Mouse (Mus musculus) hindbrain, embryonic 16.5 days (tissue): ENCODE measurements around the gene Abca17. TPM values are rescaled to one million over a fixed set of nuclear protein-coding genes. Genes with fewer than 3 reads are reported as not detected.

ENCODE experiments used
- ATAC-seq: fragments of 200-750 bp; cut with Nextera tagmentation; 2 replicates; pipeline ENCODE4 v1.8.0; 2017; ENCODE audit warnings: moderate TSS enrichment, moderate library complexity
- H3K27ac ChIP-seq: fragments of 300-500 bp; sonication (generic); 2 replicates; pipeline ENCODE4 v1.5.1; 2014; ENCODE audit warnings: low read depth, mild to moderate bottlenecking, control low read depth, low read length, moderate library complexity
- H3K27me3 ChIP-seq: fragments of 300-500 bp; sonication (generic); replicated peaks from 2 replicates; pipeline ENCODE4 v1.6.1; 2014; ENCODE audit warnings: low read length; ENCODE audit not compliant: control insufficient read depth, insufficient read depth
- H3K36me3 ChIP-seq: fragments of 300-500 bp; sonication (generic); 2 replicates; pipeline ENCODE4 v1.6.1; 2014; ENCODE audit warnings: mild to moderate bottlenecking, low read length, moderate library complexity, mixed read lengths; ENCODE audit not compliant: control insufficient read depth, insufficient read depth
- H3K4me1 ChIP-seq: fragments of 300-500 bp; sonication (generic); 2 replicates; pipeline ENCODE4 v1.6.1; 2014; ENCODE audit warnings: low read depth, low read length; ENCODE audit not compliant: control insufficient read depth, insufficient read depth
- H3K4me2 ChIP-seq: fragments of 300-500 bp; sonication (generic); 2 replicates; pipeline ENCODE4 v1.6.1; 2014; ENCODE audit warnings: mild to moderate bottlenecking, low read length, control low read depth, moderate library complexity
- H3K4me3 ChIP-seq: fragments of 300-500 bp; sonication (generic); 2 replicates; pipeline ENCODE4 v1.5.1; 2014; ENCODE audit warnings: mild to moderate bottlenecking, low read length, control low read depth, moderate library complexity
- H3K9ac ChIP-seq: fragments of 300-500 bp; sonication (generic); 2 replicates; pipeline ENCODE4 v1.6.1; 2014; ENCODE audit warnings: low read depth, mild to moderate bottlenecking, control low read depth, low read length, moderate library complexity
- H3K9me3 ChIP-seq: fragments of 300-500 bp; sonication (generic); 2 replicates; pipeline ENCODE4 v1.6.1; 2014; ENCODE audit warnings: mild to moderate bottlenecking, low read length, moderate library complexity; ENCODE audit not compliant: control insufficient read depth
- WGBS: fragments of 180-500 bp; shearing (Covaris S2); extraction: QIAGEN DNeasy Blood & Tissue Kit; methylation state at CpG from one replicate; pipeline ENCODE4 v1.1.7; 2014; 5-methylcytosine and 5-hydroxymethylcytosine counted together
- polyA plus RNA-seq: library from polyadenylated mRNA; unstranded; fragments of >200 nt; fragmentation: Nextera tagmentation; extraction: Ambion mirVana; gene quantifications from 2 replicates; pipeline ENCODE4 v1.2.1, GENCODE M21; 2015

Gene Abca17
- polyA plus RNA-seq: 1.2 TPM in 2 replicates

DNA sequence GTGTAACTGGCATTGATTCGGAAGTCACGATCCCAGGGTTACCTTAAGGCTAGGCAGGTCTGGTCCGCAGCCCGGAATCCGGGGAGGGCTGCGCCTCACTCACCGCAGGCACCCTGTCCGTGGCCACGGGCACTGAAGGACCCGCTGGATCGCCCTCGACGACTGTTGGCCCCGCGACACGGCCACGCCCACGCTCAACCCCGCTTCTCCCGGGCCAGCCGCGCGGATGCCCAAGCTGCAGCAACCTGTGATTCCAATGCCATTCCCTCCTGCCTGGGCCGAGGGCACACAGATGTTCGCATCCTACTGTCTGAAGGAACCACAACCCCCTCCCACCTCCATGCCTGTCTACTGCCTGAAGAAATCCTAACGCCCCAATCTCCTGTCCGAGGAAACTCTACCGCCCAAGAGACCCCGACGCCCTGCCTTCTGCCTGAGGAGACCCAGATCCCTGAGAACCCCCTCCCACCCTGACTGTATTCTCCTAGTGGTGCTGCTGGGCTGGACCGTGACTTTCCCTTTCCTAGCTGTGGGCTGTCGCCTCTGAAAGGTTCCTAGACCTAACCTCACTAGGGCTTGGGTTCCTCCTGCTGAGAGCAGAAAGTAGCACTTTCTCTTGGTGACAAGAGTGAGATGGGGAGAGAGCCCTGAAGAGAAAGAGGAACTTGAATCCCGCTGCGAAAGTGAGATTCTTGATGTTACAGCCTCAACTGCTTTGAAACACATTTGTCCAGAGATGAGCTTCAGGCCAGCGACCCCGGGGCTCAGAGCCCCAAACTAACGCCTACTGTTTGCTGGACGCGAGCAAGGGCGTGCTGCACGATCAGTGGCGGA, at the start of gene Abca17:
Gene Abca17, minus strand, starts transcription at position 143 of the 834 bp plus-strand sequence.
- Histone ChIP-seq H3K9me3 (no peaks in the 10 kb centered on the region), H3K4me2 (peak within 1 kb of the TSS; percentile 83), H3K27me3 (no peaks in the 10 kb centered on the region), H3K4me3 (peak within 1 kb of the TSS; percentile 61), H3K4me1 (peaks cover 22% of the 10 kb centered on the region), H3K9ac (peak within 1 kb of the TSS; percentile 76), H3K36me3 (no peaks in the 10 kb centered on the region), H3K27ac (peak within 1 kb of the TSS; percentile 72)
- peak; percentile 37 for ATAC-seq
- WGBS: 5% methylated on average over 42 of the region's 42 CpGs

DNA sequence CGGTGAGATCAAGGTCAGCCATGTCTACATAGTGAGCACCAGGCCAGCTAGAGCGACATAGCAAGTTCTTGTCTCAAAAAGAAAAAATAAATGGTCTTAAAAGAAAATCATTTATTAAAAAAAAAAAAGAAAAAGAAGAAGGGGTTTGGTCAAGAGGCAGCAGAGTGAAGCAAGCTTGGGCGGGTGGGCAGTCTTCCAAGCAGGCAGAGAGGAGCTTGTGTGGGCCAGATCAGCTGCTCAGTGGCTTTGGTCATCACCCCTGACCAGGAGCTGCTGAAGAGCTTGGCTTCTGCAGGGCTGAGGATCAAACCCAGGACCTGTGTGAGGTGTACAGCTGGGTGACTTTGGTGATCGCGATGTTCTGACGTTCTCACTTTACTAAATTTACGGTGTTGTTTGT, 43.6 kb upstream of the Abca17 start:
- H3K4me2 ChIP-seq: no peak overlapping the region
- no peak overlapping the region for H3K27ac ChIP-seq
- H3K4me3 ChIP-seq: no peak overlapping the region
- H3K4me1 ChIP-seq: no peaks in the 10 kb centered on the region
- WGBS: 85% methylated on average over 7 of the region's 7 CpGs
- H3K36me3 ChIP-seq: peaks cover 32% of the 10 kb centered on the region
- ATAC-seq: no peak
- no peaks in the 10 kb centered on the region for H3K27me3 ChIP-seq
- H3K9me3 ChIP-seq: no peaks in the 10 kb centered on the region
- no peak overlapping the region for H3K9ac ChIP-seq

DNA sequence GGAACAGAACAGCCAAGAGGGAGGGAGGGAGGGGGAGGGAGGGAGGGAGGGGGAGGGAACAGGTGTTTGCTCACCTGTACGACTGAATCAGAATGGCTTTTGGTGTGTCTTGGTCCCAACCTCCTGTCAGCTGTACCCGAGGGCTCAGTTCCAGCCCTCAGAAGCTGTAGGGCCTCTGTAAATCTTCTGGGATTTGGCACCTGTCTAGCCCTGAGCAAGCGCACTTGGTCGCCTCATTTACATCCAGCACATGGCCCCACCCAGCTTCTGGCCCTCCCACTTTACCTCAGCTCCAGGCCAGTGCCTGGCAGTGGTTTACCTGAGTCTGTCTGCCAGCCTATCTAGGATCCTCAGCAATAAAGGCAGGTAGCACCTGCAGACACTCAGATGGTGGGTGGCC, 42.7 kb upstream of the Abca17 start:
- ATAC-seq: no peak
- Histone ChIP-seq H3K4me1 (no peaks in the 10 kb centered on the region), H3K4me2 (no peak overlapping the region), H3K9me3 (no peaks in the 10 kb centered on the region), H3K9ac (no peak overlapping the region; the same call in 1 of the 2 replicates), H3K36me3 (peaks cover 29% of the 10 kb centered on the region), H3K27me3 (no peaks in the 10 kb centered on the region), H3K27ac (no peak overlapping the region), H3K4me3 (no peak overlapping the region)
- 24% methylated on average over 4 of the region's 4 CpGs for WGBS

DNA sequence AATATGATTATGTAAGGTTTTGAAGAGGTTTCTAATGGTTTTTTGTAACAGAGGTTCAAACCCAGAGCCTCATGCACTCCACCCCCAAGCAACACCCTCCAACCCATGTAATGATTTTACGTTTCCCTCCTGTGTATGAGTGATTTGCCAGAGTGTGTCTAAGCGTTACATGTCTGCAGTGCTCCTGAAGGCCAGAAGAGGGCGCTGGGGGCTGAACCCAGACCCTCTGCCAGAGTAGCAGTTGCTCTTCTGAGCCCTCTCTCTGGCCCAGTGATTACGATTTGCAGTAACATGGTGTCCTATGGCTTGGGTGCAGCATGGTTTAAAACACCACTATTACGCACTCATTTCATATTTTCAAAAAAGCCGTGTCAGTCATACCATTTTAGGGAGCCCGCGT, 40.3 kb upstream of the Abca17 start:
- no peaks in the 10 kb centered on the region for H3K4me1 ChIP-seq
- ATAC-seq: no peak
- WGBS: 69% methylated on average over 8 of the region's 8 CpGs
- no peak overlapping the region for H3K4me2 ChIP-seq
- peaks cover 37% of the 10 kb centered on the region for H3K36me3 ChIP-seq
- H3K27ac ChIP-seq: no peak overlapping the region
- H3K9ac ChIP-seq: no peak overlapping the region
- H3K27me3 ChIP-seq: no peaks in the 10 kb centered on the region
- H3K9me3 ChIP-seq: no peaks in the 10 kb centered on the region
- no peak overlapping the region for H3K4me3 ChIP-seq

DNA sequence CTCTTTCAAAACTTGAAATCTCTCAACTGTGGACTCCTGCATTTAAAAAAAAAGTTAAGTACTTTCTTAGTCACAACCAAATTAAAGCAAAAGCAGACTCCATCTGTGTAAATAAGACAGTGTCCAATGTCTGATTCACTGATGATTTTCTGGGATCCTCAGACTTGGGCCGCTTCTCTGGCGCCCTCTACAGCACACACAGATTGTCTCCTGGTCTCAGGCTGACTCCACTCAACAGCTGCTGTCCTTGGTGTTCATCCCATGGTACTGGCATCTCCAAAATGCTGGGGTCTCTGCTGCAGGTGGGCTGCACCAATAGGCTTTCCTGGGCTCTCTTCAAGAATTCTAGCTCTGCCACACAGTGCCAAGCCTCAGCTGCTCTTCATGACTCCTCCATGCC, 39.0 kb upstream of the Abca17 start:
- no peak for ATAC-seq
- no peaks in the 10 kb centered on the region for H3K9me3 ChIP-seq
- no peak overlapping the region for H3K4me3 ChIP-seq
- no peaks in the 10 kb centered on the region for H3K4me1 ChIP-seq
- H3K9ac ChIP-seq: no peak overlapping the region
- H3K27ac ChIP-seq: no peak overlapping the region
- H3K36me3 ChIP-seq: peaks cover 42% of the 10 kb centered on the region
- WGBS: 0% methylated on average over 2 of the region's 2 CpGs
- H3K27me3 ChIP-seq: no peaks in the 10 kb centered on the region
- H3K4me2 ChIP-seq: no peak overlapping the region

DNA sequence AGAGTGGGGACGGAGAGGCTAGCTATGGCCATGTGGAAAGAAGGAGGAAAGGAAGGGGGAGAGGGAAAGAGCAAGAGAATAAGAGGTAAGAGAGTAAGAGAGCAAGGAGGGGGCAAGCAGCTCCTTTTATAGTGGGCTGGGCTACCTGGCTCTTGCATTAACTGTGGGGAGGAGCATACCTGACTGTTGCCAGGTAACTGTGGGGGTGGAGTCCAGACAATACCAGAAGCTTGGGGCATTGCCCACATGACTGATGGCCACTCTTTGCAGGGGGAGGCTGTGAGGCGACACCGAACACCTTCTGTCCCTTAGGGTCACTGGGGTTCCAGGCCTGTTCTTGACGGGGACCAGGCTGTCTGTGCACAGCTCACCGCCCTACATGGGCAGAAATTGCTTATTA, 37.8 kb upstream of the Abca17 start:
- no peak for ATAC-seq
- Histone ChIP-seq H3K36me3 (peaks cover 46% of the 10 kb centered on the region), H3K4me1 (no peaks in the 10 kb centered on the region), H3K27ac (no peak overlapping the region), H3K27me3 (no peaks in the 10 kb centered on the region), H3K4me3 (no peak overlapping the region), H3K9ac (no peak overlapping the region), H3K4me2 (no peak overlapping the region), H3K9me3 (no peaks in the 10 kb centered on the region)
- 87% methylated on average over 5 of the region's 5 CpGs for WGBS

DNA sequence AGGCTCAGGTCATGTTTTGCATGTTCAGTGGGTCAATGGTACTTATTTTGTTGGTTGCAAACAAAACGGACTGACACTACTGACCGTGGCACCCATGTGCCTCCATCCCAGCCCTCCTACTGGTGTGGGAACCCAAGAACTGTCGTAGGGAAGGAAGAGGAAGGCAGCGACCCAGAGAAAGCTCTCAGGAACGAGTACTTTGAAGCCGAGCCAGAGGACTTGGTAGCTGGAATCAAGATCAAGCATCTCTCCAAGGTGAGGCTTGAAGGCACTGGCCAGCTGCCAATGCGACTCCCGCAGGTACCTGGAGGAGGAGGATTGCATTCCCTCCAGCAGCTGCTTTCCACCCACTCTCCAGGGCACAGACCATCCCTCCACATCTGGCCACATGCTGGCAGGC, 32.9 kb upstream of the Abca17 start:
- Histone ChIP-seq H3K27me3 (no peaks in the 10 kb centered on the region), H3K27ac (no peak overlapping the region), H3K9ac (no peak overlapping the region), H3K4me3 (no peak overlapping the region), H3K4me1 (no peaks in the 10 kb centered on the region), H3K36me3 (peaks cover 48% of the 10 kb centered on the region), H3K9me3 (no peaks in the 10 kb centered on the region), H3K4me2 (no peak overlapping the region)
- 84% methylated on average over 8 of the region's 8 CpGs for WGBS
- no peak for ATAC-seq

DNA sequence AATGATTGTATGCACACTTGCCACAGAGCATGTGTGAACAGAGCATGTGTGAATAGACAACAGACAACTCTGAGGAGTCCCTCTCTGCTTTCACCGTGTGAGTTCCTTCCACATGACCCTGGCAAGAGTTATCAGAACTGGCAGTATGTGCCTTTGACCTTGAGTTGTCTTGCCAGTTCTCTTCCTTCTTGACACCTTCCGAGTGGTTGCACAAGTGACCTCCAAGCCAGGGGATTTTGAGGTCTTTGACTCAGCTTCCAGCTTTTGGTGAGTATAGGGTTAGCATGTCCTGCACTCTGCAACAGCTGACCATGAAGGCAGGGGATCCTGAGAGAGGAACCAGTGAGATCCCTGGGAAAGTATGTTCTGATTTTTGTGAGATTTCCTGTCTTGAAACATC, 27.6 kb upstream of the Abca17 start:
- Histone ChIP-seq H3K36me3 (peaks cover 45% of the 10 kb centered on the region), H3K4me2 (no peak overlapping the region), H3K9me3 (no peaks in the 10 kb centered on the region), H3K27me3 (no peaks in the 10 kb centered on the region), H3K4me3 (no peak overlapping the region), H3K4me1 (no peaks in the 10 kb centered on the region), H3K27ac (no peak overlapping the region), H3K9ac (no peak overlapping the region)
- 95% methylated on average over 2 of the region's 2 CpGs for WGBS
- no peak for ATAC-seq

DNA sequence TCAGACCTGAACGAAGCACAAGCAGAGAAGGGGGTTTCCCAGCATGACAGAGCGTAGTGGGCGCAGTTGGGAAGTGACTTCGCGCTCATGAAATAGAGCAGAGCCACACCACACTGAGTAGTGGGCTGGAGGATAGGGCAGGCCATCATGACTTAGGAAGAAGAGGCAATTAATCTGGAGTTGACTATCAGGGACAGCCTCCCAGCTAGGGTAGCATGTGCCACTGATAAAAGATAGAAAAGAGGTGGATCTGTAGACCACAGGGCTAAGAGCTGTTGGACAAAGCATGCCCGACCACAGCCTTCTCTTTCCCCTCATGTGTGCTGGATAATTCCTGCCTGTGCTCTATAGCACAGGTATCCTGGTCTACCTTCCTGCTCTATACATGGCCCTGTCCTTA, 25.0 kb upstream of the Abca17 start:
- Histone ChIP-seq H3K4me1 (no peaks in the 10 kb centered on the region), H3K36me3 (peaks cover 38% of the 10 kb centered on the region), H3K27me3 (no peaks in the 10 kb centered on the region), H3K4me3 (no peak overlapping the region), H3K27ac (no peak overlapping the region), H3K9ac (no peak overlapping the region), H3K9me3 (no peaks in the 10 kb centered on the region), H3K4me2 (no peak overlapping the region)
- no peak for ATAC-seq
- 95% methylated on average over 6 of the region's 6 CpGs for WGBS
